Mouse (Mus musculus): ENCODE data around the gene Palm3.

DNA sequence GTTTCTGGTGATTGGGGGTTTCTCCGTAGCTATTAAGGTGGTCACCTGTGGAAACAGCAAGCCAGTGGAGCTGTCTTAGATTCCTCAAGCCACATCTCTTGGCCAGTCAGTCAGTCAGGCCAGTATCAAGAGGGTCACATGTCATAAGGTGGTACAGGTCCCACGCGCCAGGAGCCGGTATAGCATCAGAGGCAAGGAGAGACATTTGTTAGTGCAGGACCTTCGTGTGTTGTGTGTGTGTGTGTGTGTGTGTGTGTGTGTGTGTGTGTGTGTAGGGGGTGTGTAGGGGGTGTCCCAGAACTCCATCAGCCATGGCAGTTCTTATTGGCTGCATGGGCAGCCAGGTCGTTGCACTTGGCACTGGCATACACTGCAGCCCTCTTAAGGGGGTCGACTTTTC is 46.6 kb downstream of the Palm3 start:
- TF ChIP-seq CTCF (IDR thresholded peaks at IDR 0.05): no peak
- no peak for TF ChIP-seq EP300 (IDR thresholded peaks at IDR 0.05)

Measured in lung, postnatal 0 days (tissue).